Mouse (Mus musculus) bone marrow, adult 2 months (tissue): ENCODE data around the gene Olfr1392.

Source experiments
- CTCF ChIP-seq: fragments of 200-500 bp; IDR thresholded peaks from 2 replicates; pipeline ENCODE4 v1.5.1; 2011; ENCODE audit warnings: low read length, control low read depth; ENCODE audit not compliant: control insufficient read depth, insufficient read depth
- POLR2A ChIP-seq: fragments of 200-500 bp; IDR thresholded peaks from 2 replicates; pipeline ENCODE4 v1.6.1; 2011; ENCODE audit warnings: low read depth, mild to moderate bottlenecking, control low read depth, low read length, borderline replicate concordance; ENCODE audit not compliant: control insufficient read depth

DNA sequence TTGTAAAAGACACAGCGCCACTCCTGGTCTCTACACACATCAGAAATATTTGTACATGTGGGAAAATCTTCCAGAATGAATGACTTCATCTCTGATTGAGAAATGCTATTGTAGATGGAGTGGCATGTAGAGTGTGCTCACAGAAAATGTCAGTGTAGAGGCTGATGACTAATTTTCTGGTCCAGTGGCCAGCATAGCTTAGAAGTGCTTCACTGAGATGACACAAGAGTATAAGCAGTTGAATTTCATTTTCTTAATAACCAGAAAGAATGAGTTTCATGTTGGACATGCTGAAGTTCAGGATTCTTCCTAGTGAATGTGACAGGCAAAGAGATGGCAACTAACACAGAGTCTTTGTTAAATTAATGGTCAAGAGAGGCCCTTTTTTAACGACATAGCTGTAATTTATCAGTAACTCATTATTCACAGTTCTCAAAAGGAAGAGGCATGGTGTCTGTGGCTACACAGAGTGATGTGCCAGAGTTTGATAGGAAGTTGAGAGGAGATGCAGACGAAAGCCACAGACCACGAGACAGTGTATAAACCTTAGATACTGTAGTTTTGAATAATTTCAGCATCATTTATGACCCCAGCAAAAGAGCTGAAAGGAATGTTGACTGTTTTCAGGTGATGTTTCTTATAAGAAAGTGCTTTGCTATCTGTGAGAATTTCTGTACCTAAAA, 52.2 kb downstream of the Olfr1392 start:
- TF ChIP-seq CTCF (no peak), POLR2A (no peak)
